Comparison of ENCODE assay signal across 16 mouse cellular contexts in genomic region chr7:83885835-83886234, GRCm38 (mm10). TPM values are rescaled to one million over a fixed set of nuclear protein-coding genes. Genes with fewer than 3 reads are reported as not detected.
A peak's percentile ranks its signal among the peaks of the same experiment; 100 is the strongest.
DNase-seq lines count a peak whose midpoint lies in the region; ATAC-seq and TF ChIP-seq lines count a peak whose summit lies in the region.
"Had no signal": no experiment of that assay in that cellular context is flagged by ENCODE, and none has a peak within 500 bp of the region (broad histone marks: within the 10 kb centered on the region; RNA-seq: fewer than 3 reads in every experiment).

No protein-coding gene starts in this region.

- intact Hi-C loops in heart, postnatal 14 days (cut with DNase I) = loop anchor here (5.0 kb wide), 2 partner anchors 189 to 319 kb away; no protein-coding TSS in a partner anchor

- 0 out of 2 replicates have a peak, but pooled peaks have one; percentile 11 for ATAC-seq in heart, embryonic 11.5 days (replicated peaks; ENCODE audit: insufficient number of reproducible peaks, low FRiP score, low TSS enrichment)
- ATAC-seq in limb, embryonic 13.5 days (ENCODE audit: low FRiP score, low read depth) = no peak
- ATAC-seq: midbrain, embryonic 16.5 days had no signal

- no peak for DNase-seq in heart, postnatal 14 days
- peak; percentile 14 for DNase-seq in lung, postnatal 25 days (ENCODE audit: low spot score)
- no peak for DNase-seq in right cerebral cortex, postnatal 25 days
- no peak for DNase-seq in cerebellum, adult 11-12 months
- DNase-seq in embryo, embryonic 9.5 days (ENCODE audit: extremely low spot score) = no peak
- DNase-seq: adrenal gland, adult 2 months; heart, adult 18-20 months; kidney, adult 11 months; layer of hippocampus, adult 9-11 months; thymus, adult 2 months had no signal

- no peaks in the 10 kb centered on the region for H3K36me3 ChIP-seq in heart, embryonic 11.5 days (ENCODE audit: control insufficient read depth, insufficient read depth, low read length)
- peaks cover 6% of the 10 kb centered on the region for H3K36me3 ChIP-seq in limb, embryonic 13.5 days
- H3K36me3 ChIP-seq: neural tube, embryonic 15.5 days had no signal

- WGBS in heart, embryonic 11.5 days (ENCODE audit: insufficient replicate concordance) = 64% methylated on average over 4 of the region's 4 CpGs
- 59% methylated on average over 4 of the region's 4 CpGs for WGBS in bone marrow, adult 2 months
- 92% methylated on average over 4 of the region's 4 CpGs for WGBS in limb, embryonic 13.5 days

- peaks cover 21% of the 10 kb centered on the region for H3K4me1 ChIP-seq in heart, embryonic 11.5 days (ENCODE audit: control insufficient read depth, insufficient read depth, low read length)
- peaks cover 5% of the 10 kb centered on the region for H3K4me1 ChIP-seq in bone marrow, adult 2 months (ENCODE audit: control insufficient read depth, insufficient read depth, low read length)
- H3K4me1 ChIP-seq in limb, embryonic 13.5 days = peaks cover 30% of the 10 kb centered on the region

- H3K27me3 ChIP-seq in heart, embryonic 11.5 days (ENCODE audit: control insufficient read depth, insufficient read depth, low read length) = no peaks in the 10 kb centered on the region
- no peaks in the 10 kb centered on the region for H3K27me3 ChIP-seq in limb, embryonic 13.5 days
- H3K27me3 ChIP-seq: embryonic facial prominence, embryonic 13.5 days; neural tube, embryonic 15.5 days had no signal

- no peak overlapping the region for H3K9ac ChIP-seq in heart, embryonic 11.5 days (ENCODE audit: low read depth, low read length)
- H3K9ac ChIP-seq in limb, embryonic 13.5 days = no peak overlapping the region
- H3K9ac ChIP-seq: embryonic facial prominence, embryonic 13.5 days; neural tube, embryonic 15.5 days had no signal

- no peak for TF ChIP-seq POLR2A in bone marrow, adult 2 months (IDR thresholded peaks at IDR 0.05; ENCODE audit: borderline replicate concordance, control insufficient read depth, low read depth, low read length)

- no peaks in the 10 kb centered on the region for H3K9me3 ChIP-seq in heart, embryonic 11.5 days (replicated peaks; ENCODE audit: control insufficient read depth, low read length)
- H3K9me3 ChIP-seq in limb, embryonic 13.5 days = no peaks in the 10 kb centered on the region
- H3K9me3 ChIP-seq: embryonic facial prominence, embryonic 13.5 days; neural tube, embryonic 15.5 days had no signal

- no peak overlapping the region for H3K4me3 ChIP-seq in heart, embryonic 11.5 days (ENCODE audit: low read depth, low read length)
- no peak overlapping the region for H3K4me3 ChIP-seq in bone marrow, adult 2 months (replicated peaks; ENCODE audit: control insufficient read depth, low read depth, low read length)
- no peak overlapping the region for H3K4me3 ChIP-seq in limb, embryonic 13.5 days
- H3K4me3 ChIP-seq: neural tube, embryonic 15.5 days had no signal

- H3K4me2 ChIP-seq in heart, embryonic 11.5 days = peak overlapping the region; percentile 93; the same call in 1 of the 2 replicates
- no peak overlapping the region for H3K4me2 ChIP-seq in limb, embryonic 13.5 days (replicated peaks)

- H3K27ac ChIP-seq in heart, embryonic 11.5 days (ENCODE audit: low read depth, low read length) = peak overlapping the region; percentile 99
- H3K27ac ChIP-seq in bone marrow, adult 2 months (ENCODE audit: control insufficient read depth, insufficient read depth, low read depth, low read length, poor library complexity) = peak overlapping the region; percentile 86
- peak overlapping the region; percentile 16; the same call in 1 of the 2 replicates for H3K27ac ChIP-seq in limb, embryonic 13.5 days

- TF ChIP-seq CTCF in bone marrow, adult 2 months (IDR thresholded peaks at IDR 0.05; ENCODE audit: control insufficient read depth, insufficient read depth, low read length) = no peak

RNA-seq across cellular contexts. Expression of gene Mesd, which starts 1.6 kb away (rescaled TPM):
- 73.4 and 87.5 TPM in 2 replicates for polyA plus RNA-seq in heart, embryonic 11.5 days (2014; fragmentation: Nextera tagmentation; extraction: Ambion mirVana)
- total RNA-seq in heart, postnatal 14 days (2021) = 10 to 100 TPM; 41.6 to 47.7 TPM
- 17.4 and 32.0 TPM in 2 replicates for polyA plus RNA-seq in bone marrow, adult 2 months (2011; ENCODE audit: insufficient read depth, insufficient read length, low replicate concordance, missing spikeins)
- polyA plus RNA-seq in limb, embryonic 13.5 days (2015; fragmentation: Nextera tagmentation; extraction: Ambion mirVana) = 103 and 113 TPM in 2 replicates

RNA-seq across cellular contexts. Expression of gene Tlnrd1, which starts 1.7 kb away (rescaled TPM):
- 13.9 and 14.9 TPM in 2 replicates for polyA plus RNA-seq in heart, embryonic 11.5 days (2014; fragmentation: Nextera tagmentation; extraction: Ambion mirVana)
- 10 to 100 TPM; 13.5 to 14.9 TPM for total RNA-seq in heart, postnatal 14 days (2021)
- 10.5 and 11.5 TPM in 2 replicates for polyA plus RNA-seq in bone marrow, adult 2 months (2011; ENCODE audit: insufficient read depth, insufficient read length, low replicate concordance, missing spikeins)
- polyA plus RNA-seq in limb, embryonic 13.5 days (2015; fragmentation: Nextera tagmentation; extraction: Ambion mirVana) = 10.0 TPM in 2 replicates

Comparison
In these comparisons a context has a peak if more than half of its experiments do, and no peak if none do; other contexts are left out.
1. H3K27ac ChIP-seq: peak in every context shown above with its lines; median percentile 99 in heart, embryonic 11.5 days; 86 in bone marrow, adult 2 months; 16 in limb, embryonic 13.5 days.